Mouse (Mus musculus) layer of hippocampus, adult 9-10 months (tissue): ENCODE results near the gene Sepsecs.

Source experiments
- DNase-seq: peaks from one replicate; pipeline ENCODE4 v3.0.0; 2022; ENCODE audit warnings: low spot score

Gene Sepsecs

DNA sequence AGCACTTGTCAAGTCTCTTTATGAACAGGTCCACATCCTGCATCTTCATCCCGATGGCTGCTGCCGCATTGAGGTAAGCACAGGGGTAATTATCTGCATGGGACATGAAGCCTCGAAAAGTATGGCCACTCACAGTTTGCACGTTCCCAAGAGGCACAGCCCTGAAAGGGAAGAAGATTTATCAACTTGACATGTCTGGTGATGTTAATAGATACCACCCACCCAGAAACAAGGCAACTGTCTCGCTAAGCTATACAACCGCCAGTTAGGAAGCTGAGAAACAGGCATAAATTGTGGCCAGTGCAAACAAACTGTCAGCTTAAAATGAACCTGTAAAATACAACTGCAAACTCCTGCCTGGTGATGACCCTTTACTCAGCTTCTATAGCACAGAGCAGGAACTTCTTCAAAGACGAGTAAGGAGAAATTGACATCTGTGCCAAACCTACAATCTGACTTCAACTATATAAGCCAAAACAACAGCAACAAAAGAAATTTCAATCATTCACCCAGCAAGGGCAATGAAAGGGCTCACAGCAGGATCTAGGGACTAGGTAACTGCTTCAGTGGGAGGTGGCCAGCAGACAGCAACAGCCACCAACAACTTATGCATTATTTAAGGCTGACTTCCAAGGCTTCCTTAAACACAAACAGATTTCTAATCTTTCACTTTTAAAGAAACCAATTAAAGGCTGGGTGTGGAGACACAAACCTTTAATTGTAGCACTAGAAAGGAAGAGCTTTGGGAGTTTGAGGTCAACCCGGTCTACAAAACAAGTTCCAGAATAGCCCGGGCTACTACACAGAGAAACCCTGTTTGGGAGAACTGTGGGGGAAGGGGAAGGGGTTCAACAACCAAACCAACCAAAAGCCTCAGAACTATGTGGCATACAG lies 25.3 kb downstream of the Sepsecs start:
- DNase-seq: no peak

DNA sequence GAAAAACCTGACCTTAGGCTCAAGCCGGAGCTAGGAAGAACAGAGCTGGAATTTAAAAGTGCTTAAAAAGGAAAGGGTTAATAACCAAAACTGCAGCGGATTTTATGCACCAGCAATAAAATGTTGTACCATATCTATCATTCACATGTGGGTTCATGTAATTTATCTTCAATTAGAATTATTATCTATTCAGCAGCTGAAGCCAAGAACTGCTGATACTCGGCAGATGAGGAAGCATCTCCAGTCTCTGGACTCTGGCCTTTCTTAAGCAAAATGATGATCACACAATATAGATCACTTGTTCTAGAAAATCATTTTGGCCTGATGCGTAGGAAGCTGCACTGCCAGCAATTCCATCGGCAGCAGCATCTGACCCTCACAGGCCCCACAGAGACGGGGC lies 27.8 kb downstream of the Sepsecs start:
- no peak for DNase-seq

DNA sequence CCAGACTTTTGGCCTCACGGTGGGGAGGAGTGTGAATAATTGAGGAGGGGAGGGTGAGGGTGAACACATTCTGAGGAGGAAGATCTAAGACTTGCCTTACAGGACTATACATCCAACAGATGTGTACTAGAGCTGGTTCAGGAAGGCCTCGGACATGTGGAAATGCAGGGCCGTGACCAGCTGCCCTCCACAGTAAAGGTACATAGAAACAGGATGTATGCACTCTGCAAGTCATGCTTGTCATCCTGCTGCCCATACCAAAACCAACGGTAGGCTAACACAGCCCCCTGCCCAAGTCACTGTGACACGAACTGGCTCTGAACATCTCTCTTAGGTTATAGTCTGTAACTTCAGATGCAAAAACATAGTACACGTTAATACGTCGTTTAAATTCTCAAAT lies 30.6 kb downstream of the Sepsecs start:
- DNase-seq: no peak

DNA sequence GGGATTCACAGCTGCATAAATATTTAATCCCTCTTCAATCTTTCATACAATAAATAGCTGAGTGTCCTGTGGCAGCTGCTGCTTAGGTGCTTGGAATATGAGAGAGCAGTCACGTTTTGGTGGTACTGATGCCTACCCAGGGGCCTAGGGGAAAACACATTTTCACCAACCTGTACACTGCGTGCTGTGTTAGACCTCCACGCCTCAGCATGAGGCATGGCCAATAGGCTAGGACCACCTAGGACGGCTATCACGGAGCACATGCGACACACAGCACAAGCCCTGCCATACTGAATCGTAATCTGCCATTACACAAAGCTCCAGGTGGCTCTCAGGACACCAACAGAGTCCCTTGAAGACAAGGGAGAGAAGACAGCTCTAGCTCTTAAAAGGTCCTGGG lies 31.5 kb downstream of the Sepsecs start:
- DNase-seq: no peak

DNA sequence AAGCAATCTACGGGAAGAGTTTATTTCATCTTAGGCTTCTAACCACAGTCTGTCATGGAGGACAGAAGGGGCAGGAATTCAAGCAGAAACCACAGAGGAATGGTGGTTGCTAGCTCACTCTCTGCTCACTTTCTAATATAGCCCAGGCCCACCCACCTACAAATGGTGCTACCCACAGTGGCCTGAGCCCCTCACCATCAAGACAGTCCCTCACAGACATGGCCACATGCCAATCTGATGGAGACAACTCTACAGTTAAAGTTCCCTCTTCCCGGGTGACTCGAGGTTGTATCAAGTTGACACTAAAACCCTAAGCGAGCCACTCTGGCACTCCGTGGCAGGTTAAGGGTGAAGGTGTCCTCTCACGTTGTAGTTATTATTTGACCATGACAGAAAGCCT lies 32.6 kb downstream of the Sepsecs start:
- no peak for DNase-seq

DNA sequence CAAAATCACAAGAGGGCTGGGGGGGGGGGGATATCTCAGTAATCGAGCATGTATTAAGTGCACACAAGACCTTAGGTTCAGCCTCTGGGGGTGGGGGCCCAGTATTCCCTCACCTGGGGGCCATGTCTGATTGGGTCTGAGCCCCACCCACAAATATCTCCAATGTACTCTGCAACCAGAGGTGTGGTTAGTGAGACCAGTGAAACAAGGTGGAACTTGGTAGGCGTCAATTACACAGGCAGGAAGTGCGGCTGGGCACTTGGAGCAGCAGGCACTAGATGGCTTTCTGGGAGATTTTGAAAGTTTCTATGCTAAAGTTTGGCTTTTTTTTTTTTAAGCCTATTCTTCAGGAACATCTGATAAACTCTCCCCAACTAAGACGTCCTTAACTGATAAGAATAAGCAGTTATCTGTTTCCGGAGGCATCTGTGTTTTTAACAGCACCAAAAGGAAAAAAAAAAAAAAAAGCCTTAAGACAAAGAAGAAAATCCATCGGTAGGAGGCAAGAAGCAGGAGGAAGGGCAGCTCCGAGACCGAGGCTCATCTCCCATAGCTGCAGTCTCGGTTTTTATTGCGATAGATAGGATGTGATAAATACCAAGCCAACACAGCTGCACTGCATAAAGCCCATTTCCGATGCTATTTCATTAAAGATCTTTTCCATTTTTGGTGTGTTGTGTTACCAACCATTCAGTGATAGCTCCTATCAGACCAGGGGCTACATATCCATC lies 33.3 kb downstream of the Sepsecs start:
- no peak for DNase-seq

DNA sequence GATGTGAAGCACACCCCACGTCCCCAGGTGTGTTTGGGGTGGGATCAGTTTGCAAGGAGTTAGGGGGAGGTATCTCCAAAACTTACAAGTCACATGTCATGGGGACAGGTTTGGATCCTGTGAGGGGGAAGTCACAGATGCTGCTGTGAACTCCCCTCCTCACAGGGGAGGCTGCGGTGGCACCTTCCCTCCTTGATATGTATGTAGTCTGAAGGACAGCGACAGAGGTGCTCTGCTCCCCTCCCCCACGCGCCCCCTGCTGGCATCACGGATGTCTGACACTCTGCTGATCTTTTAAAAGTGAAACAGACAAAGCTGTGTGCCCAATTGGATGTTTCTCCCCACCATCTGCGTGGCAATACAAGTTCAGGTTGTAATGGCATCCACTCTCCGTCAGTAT lies 35.5 kb downstream of the Sepsecs start:
- DNase-seq: no peak

DNA sequence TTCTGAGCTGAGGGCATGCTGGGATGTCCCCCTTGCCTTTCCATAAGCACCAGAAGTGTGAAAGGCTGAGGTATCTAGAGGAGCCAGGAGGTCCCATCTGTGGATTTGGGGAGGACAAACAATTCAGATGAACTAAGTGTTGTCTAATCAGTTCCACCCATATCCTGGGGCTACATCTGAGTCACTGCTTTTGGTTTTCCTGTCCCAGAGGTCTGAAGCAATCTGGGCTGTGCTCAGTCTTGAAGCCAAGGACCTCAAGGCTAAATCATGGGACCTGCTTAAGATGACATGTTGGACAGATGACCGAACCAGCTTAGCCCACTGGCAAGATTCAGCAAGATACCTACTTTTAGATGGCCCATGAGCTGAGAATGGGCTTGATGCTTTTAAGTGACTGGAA lies 39.0 kb downstream of the Sepsecs start:
- no peak for DNase-seq

DNA sequence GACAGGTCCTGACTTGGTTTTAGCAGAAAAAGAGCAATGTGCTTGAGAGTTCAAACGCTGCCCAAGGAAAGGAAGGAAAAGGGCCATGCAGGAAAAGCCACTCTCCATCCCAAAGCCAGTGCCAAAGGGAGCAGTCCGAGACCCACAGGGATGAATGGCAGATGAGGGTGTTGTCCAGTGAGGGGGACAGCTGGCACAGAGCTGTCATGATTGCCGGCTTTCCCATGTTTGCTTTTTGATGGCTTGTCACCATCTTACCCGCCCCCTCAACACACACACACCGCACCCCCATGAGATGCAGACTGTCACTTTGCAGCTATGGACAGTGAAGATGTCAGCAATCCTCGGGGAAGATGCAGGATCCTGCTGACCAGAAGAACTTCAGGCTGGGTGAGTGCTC lies 40.3 kb downstream of the Sepsecs start:
- no peak for DNase-seq

DNA sequence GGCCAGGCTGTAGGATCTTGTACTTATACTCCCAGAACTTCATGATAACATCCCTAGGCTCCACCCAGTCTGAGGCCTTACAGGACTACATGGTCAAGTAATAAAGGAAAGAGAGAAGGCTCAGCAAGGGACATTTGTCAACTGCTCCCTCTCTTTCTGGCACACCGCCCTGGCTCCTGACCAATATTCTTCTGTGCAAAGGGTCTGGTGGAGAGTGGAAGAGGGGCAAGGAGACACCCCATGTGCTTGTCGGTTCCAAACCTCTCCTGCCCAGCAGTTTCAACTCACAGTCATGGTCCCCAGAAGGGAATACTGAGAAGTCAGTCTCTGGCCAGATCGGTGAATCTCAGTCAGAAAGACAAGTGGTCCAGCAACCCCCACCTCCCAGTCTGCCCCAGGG lies 40.7 kb downstream of the Sepsecs start:
- no peak for DNase-seq

DNA sequence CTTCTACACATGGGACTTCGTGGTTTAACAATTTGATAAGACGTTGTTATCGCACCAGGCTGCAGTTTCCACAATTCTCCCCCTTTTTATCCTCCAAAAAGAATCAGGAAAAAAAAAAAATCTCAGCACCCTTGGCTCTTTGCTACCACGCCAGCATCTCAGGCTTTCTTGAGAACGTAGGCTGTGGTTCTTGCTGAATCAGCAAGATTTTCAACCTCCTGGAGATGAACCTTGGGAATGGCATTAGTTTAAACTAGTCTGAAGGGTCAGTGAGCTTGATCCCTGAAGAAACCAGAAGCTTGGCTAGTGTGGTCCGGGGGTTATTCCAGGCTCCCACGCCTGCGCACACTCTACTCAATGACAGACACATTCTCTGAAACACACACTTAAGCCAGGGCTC lies 41.8 kb downstream of the Sepsecs start:
- DNase-seq: no peak

DNA sequence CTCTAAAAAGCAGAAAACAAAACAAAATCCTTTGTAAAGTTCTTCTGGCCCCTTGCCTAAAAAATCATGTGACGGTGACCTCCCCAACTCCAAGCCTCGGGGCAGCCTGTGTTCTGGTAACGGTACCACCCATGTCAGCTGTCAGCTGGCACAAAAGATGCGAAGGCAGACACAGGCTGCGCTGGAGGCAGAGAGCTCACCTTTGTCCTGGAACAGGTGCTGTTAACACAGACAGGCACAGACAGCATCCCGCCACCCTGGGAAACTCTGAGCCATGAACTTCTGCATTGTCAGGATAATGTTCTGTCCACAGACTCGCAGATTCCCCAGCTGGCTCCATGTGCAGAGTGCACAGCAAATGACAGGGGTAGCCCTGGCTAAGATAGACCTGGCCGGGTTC lies 43.4 kb downstream of the Sepsecs start:
- no peak for DNase-seq

DNA sequence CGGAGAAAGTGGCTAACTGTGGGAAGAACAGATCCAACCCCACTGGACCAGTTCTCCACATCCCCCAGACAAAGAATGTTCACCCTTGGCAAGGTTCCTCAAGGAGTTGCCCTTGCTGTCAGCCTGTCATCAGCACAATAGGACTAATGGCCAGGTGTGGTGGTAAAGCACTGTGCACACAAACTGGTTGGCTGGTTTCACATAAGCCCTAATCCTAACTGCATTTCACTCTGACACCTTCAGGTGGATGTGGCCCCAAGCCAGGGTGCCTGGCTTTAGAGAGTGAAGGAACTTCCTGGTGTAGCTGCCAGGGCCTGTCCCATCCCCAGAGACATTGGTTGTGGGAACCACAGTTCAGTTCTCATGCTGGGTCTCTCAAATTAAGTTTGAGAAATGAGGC lies 44.6 kb downstream of the Sepsecs start:
- DNase-seq: no peak

DNA sequence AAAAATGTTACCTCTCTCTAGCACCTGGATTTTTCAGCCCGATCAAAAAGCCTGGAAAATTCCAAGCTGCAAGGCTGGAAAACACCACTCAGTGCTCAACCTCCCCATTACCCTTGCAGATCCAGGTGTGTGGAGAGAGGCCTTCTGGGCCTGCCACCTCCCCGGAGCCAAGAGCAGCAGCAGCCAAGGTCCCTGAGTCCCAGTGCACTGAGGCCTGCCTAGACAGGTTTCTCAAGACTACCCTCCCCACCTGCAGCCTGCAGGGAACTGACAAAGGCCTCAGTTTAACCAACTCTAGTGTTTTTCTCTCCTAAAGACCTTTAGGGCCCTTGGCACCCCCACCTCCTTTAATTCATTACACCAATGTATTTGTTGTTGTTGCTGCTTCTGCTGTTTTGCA lies 46.4 kb downstream of the Sepsecs start:
- DNase-seq: no peak

DNA sequence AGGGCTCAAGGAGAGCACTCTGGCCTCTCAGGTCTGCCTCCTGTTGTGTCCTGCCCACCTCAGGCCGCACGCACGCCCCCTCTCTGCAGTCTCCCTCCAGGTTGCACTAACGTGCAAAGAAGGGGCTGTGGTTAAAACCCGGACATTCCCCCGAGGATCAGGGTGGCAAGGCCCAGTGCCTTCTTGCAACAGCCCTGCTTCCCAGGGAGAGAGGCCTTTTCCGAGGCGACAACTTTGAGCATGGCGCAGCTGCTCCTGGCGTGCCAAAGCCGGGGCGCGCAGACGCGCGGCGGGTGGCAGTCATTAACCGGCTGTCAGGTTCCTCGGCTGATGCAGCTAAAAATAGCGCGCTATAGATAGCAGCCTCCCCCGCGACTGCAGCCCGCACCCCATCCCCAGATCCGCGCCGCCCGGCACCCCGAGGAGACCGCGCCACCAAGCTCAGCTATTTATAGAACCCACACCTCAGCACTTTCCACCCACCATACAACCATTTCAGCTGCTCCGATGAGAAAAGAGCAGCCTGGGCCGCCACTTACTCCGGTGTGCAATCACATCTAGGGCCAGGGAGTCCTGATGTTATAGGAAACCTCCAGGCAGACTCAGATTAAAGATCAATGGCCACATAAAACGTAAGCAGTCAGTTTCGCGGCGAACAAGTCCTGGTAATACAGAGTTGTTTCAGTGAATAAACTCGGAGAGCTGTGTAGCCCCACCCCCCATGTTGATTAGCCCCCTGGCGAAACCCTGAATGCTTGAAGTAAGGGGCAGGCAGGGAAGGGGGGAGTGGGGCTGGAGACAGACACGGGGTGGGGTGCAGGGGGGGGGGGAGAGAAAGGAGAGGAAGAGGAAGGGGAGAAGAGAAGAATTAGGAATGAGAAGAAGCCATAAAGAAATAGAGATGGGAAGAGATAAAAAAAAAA lies 50.9 kb downstream of the Sepsecs start:
- peak; percentile 57 for DNase-seq

DNA sequence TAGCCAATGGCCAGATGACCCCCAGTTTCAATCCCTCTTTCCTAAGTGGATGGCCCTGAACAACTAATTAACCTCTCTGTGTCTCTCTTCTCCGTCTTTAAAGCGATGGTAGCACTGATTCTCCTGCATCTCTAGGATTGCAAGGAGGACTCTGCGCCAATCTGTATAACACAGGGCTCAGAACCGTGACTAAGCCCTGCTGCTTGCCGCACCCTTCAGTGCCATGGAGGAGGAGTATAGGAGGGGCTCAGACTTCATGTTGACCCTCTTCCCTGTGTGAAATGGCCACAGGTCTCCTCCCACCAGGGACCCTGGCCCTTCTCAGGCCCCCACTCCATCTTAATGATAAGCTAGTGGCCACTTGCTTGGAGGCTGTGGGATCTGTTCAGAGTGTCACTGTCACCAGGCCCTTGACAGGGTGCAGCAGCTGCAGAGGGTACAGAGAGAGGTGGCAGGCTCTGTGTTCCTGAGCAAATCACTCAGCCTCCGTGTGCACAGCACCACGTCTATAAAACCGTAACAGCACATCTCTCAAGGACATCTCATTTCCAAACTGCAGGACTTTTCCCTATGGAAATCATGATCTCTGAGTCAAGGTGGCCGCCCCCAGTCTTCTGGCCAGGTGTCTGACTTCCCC lies 51.7 kb downstream of the Sepsecs start:
- DNase-seq: no peak

DNA sequence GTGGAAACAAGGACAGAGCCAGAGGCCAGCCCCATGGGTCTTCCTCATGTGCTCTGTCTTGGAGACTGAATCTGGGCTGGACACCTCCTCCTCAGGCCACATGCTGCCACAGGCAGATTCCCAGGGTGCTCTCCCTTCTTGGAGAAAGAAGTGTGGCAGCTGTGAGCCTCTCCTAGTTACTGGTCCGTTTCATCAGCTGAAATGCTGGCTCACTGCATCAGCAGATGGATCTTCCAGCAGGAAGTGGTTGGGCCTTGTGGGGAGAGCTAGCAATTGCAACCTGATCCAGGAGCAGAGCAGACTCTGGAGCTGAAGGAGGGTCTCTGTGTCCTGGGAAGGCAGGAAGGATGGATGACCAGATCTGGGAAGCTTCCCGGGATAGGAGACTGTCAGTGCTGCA lies 53.0 kb downstream of the Sepsecs start:
- no peak for DNase-seq

DNA sequence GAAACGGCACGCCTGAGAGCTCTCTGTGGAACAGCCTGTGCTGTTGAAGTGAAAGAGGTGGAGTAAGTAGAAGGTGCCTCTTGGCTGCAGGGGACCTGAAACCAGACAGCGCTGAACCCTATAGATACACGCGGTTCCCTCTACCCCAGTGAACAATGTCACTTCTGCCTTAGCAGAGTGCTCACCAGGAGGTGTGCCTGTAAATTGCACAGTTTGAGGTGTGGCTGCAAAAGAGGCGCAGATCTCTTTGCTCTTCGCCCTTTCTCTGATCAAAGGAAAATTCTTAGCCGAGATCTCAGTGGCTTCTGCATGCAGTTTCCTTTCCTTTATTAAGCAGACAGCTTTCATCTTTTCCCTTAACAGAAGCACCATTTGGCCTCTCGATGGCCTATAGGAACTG lies 54.1 kb downstream of the Sepsecs start:
- no peak for DNase-seq

DNA sequence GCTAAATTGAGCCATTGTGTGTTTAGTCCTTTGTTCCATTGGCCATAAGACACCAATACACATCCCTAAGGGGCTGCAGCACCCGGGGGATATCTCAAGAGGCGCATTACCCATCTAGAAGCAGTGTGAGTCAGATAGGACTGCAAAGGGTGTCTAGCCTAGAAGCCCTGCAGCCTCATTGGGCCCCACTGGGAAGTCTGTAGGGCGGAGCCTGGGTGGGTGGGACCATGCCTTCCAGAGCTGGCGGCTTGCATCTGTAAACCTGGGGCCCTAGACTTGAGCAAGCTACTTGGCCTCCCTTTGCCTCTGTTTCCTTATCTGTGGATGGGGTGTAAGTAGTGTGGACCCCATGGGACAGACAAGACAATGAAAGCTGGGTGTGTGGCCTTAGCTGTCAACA lies 54.8 kb downstream of the Sepsecs start:
- DNase-seq: no peak

DNA sequence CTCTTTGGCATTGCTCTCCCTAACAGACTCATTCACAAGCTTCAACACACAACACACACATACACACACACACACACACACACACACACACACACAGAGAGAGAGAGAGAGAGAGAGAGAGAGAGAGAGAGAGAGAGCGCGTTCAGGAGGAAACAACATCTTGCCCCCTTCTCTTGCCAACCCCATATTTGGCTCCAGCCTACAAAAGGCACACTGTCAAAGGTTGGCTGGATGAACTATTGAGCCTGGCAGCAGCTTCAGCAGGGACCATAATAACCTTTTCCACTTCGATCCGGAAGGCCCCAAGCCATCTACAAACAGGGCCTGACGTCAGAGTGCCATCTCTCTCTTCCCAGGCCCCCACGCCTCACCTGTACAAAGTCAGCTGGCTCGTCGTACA lies 56.7 kb downstream of the Sepsecs start:
- DNase-seq: no peak

DNA sequence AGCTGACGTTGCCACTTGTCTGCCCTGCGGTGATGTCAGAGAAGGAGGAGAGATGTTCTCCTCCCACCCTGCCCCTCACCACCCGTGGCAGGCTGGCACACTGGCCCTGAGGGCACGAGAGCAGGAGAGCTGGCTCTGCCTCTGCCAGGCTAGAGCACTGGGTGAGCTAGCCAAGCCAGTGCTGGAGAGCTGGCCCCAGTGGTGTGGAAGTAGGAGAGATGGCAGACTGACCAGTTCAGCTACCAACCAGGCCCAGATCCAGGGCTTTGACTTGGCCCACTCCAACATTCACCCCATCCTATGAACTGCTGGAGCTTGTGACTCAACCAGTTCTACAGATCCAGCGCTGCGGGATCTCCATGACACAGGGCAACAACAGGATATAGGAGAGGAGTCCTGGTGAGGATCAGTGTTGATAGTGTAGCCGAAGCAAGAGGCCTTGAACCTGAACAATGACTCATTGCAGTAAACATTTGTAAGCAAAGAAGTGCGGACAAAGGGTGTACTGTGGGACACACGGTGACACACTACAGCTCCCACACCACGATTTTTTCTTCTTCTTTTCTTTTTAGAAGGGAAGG lies 58.1 kb downstream of the Sepsecs start:
- no peak for DNase-seq

DNA sequence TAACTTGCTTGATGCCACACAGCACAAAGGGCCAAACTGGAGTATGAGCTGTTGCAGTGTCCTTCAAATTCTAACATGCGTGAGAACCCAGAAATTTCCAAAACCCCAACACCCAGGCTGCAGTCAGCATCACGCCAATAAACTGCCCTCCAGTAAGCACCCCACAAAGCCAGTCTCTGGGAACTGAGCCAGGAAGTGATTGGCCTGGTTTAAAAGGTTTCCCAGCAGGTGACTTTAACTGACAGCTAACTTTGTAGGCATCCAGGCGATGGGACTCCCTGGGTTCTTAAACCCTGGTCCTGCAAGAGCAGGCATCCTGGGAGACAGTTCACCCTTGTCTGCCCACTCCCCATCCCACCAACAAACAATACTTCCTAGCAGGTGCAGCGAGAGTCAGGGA lies 59.2 kb downstream of the Sepsecs start:
- DNase-seq: no peak
